Mouse (Mus musculus): Measurements from ENCODE around the gene Cc2d1a. TPM values are rescaled to one million over a fixed set of nuclear protein-coding genes. Genes with fewer than 3 reads are reported as not detected.

Cc2d1a gene
- polyA plus RNA-seq, 1 experiment from 2014 or later = 16.3 TPM

DNA sequence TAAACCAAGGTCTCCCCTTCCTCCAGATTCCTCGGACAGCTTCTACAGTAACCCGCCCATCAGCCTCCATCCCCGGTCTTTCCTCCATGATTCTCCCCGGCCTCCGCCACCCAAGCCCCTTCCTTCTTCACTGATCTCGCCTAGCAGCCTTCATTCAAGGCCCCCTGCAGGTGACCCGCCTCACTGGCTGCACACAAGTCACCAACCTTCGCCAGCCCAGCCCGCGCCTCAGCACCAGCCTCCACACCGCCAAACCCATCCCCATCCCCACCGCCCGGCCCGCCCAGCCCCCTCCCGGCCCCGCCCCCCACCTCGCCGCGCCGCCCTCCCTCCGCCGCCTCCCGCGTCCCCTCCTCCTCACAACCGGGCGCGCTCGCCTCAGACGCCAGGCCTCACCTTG lies 43.5 kb downstream of the Cc2d1a start:
- no peaks in the 10 kb centered on the region for H3K27me3 ChIP-seq (replicated peaks; ENCODE audit: insufficient read depth, low read length)
- H3K4me2 ChIP-seq (replicated peaks; ENCODE audit: low read depth, low read length) = peak overlapping the region; percentile 71
- peak; percentile 60 for ATAC-seq
- DNase-seq (ENCODE audit: low spot score) = peak; percentile 68
- H3K36me3 ChIP-seq (ENCODE audit: insufficient read depth, low read length) = 0 out of 2 replicates have a peak, but pooled peaks cover 4% of the 10 kb centered on the region
- H3K4me3 ChIP-seq (ENCODE audit: low read depth, low read length) = peak overlapping the region; percentile 74
- no peaks in the 10 kb centered on the region for H3K9me3 ChIP-seq (ENCODE audit: low read length)
- H3K27ac ChIP-seq (ENCODE audit: low read length) = peak overlapping the region; percentile 64
- peak overlapping the region; percentile 77 for H3K9ac ChIP-seq (replicated peaks; ENCODE audit: low read depth)
- WGBS = 2% methylated on average over 18 of the region's 29 CpGs
- TF ChIP-seq CTCF (IDR thresholded peaks at IDR 0.05) = peak; percentile 52
- no peak for TF ChIP-seq EP300 (IDR thresholded peaks at IDR 0.05)
- H3K4me1 ChIP-seq (ENCODE audit: insufficient read depth, low read depth, low read length) = peaks cover 5% of the 10 kb centered on the region; the same call in 1 of the 2 replicates

DNA sequence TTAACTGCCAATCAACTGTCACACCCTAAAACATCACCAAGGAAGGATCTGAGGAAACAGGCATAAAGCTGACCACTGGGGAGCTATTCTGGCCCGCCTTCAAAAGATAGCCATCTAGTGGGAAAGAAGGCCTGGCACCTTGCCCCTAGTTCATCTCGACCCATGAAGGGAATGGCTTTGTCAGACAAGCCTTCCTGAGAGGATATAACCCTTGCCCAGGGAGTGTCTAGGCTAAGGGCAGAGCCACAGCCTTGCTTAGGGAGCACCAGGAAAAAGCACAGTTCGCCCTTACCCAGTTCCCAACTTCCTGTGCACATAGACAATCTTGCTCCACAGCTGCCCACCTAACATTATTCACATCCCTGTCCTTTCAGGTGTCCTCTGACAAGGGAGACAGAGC lies 44.1 kb downstream of the Cc2d1a start:
- Histone ChIP-seq H3K9ac (replicated peaks; ENCODE audit: low read depth) (no peak overlapping the region), H3K9me3 (ENCODE audit: low read length) (no peaks in the 10 kb centered on the region), H3K4me2 (replicated peaks; ENCODE audit: low read depth, low read length) (peak overlapping the region; percentile 71), H3K27me3 (replicated peaks; ENCODE audit: insufficient read depth, low read length) (no peaks in the 10 kb centered on the region), H3K4me3 (ENCODE audit: low read depth, low read length) (peak overlapping the region; percentile 74), H3K4me1 (ENCODE audit: insufficient read depth, low read depth, low read length) (peaks cover 5% of the 10 kb centered on the region; the same call in 1 of the 2 replicates), H3K36me3 (ENCODE audit: insufficient read depth, low read length) (0 out of 2 replicates have a peak, but pooled peaks cover 4% of the 10 kb centered on the region), H3K27ac (ENCODE audit: low read length) (peak overlapping the region; percentile 64; the same call in 1 of the 2 replicates)
- WGBS = 39% methylated on average over 3 of the region's 3 CpGs
- ATAC-seq (no peak), DNase-seq (ENCODE audit: low spot score) (peak; percentile 37)
- no peak for TF ChIP-seq EP300 (IDR thresholded peaks at IDR 0.05)

DNA sequence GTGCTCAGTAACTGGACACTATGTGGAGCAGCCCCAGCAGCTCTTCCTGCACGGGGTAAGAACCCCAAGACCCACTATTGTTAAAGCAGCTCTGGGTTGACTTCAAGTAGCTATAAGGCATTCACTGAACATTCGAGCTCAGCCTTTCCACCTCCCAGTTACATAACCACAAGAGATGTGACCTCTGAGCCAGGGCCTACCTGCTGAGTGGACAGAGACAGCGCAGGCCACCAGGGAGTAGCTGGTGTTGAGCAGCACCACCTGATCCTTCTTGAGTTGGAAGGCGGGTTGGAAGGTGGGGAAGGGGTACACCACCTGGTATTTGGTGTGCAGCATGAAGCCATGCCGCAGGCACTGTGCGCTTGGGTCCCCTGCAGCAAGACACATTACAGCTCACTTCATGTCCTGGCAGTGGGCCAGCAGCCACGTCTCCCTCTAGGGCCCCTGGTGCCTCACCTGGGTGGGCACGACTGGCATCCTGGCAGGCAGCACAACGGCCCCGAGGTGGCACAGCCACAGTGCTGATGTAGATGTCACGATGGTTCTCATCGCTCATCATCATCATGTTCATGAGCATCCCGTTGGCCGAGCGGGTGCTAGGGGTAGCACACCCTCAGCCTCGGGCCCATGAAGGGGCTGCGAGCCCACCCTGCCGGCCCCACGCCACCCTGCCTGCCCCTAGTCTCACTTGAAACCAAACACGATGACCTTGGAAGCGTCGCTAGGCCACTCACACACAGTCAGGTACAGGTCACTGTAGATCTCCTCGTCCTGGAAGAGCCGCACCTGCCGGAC lies 46.1 kb downstream of the Cc2d1a start:
- H3K4me1 ChIP-seq (ENCODE audit: insufficient read depth, low read depth, low read length) = peaks cover 5% of the 10 kb centered on the region; the same call in 1 of the 2 replicates
- no peak overlapping the region for H3K4me2 ChIP-seq (replicated peaks; ENCODE audit: low read depth, low read length)
- WGBS = 85% methylated on average over 25 of the region's 25 CpGs
- no peak overlapping the region for H3K4me3 ChIP-seq (ENCODE audit: low read depth, low read length)
- no peak overlapping the region for H3K9ac ChIP-seq (replicated peaks; ENCODE audit: low read depth)
- no peaks in the 10 kb centered on the region for H3K27me3 ChIP-seq (replicated peaks; ENCODE audit: insufficient read depth, low read length)
- H3K27ac ChIP-seq (ENCODE audit: low read length) = no peak overlapping the region
- DNase-seq (ENCODE audit: low spot score) (no peak), ATAC-seq (no peak)
- no peaks in the 10 kb centered on the region for H3K9me3 ChIP-seq (ENCODE audit: low read length)
- peaks cover 17% of the 10 kb centered on the region; the same call in 1 of the 2 replicates for H3K36me3 ChIP-seq (ENCODE audit: insufficient read depth, low read length)
- TF ChIP-seq EP300 (IDR thresholded peaks at IDR 0.05) (no peak), CTCF (IDR thresholded peaks at IDR 0.05) (no peak)

DNA sequence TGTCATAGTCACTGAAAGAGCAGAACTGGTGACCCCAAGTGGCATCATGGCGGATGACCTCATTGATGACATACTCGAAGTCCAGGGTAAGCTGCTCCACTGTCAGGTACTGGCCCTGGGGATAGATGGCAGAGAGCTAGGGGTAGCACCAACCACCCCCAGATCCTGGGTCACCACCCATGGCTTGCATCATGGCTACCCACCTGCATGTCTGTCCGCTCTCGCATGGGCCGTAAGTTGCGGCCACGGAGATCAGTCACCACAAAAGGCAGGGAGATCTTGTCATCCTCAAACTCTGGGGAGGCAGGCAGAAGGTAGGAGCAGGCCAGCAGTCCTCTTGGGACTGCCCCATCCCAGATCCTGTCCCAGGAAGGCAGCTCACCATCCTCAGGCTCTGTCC lies 49.4 kb downstream of the Cc2d1a start:
- no peaks in the 10 kb centered on the region for H3K27me3 ChIP-seq (replicated peaks; ENCODE audit: insufficient read depth, low read length)
- no peak overlapping the region for H3K9ac ChIP-seq (replicated peaks; ENCODE audit: low read depth)
- DNase-seq (ENCODE audit: low spot score) = no peak
- no peaks in the 10 kb centered on the region for H3K9me3 ChIP-seq (ENCODE audit: low read length)
- H3K36me3 ChIP-seq (ENCODE audit: insufficient read depth, low read length) = peaks cover 29% of the 10 kb centered on the region; the same call in 1 of the 2 replicates
- H3K27ac ChIP-seq (ENCODE audit: low read length) = no peak overlapping the region
- no peak overlapping the region for H3K4me3 ChIP-seq (ENCODE audit: low read depth, low read length)
- WGBS = 96% methylated on average over 7 of the region's 7 CpGs
- H3K4me1 ChIP-seq (ENCODE audit: insufficient read depth, low read depth, low read length) = no peaks in the 10 kb centered on the region
- ATAC-seq = no peak
- TF ChIP-seq EP300 (IDR thresholded peaks at IDR 0.05) = no peak
- no peak for TF ChIP-seq CTCF (IDR thresholded peaks at IDR 0.05)
- H3K4me2 ChIP-seq (replicated peaks; ENCODE audit: low read depth, low read length) = no peak overlapping the region

DNA sequence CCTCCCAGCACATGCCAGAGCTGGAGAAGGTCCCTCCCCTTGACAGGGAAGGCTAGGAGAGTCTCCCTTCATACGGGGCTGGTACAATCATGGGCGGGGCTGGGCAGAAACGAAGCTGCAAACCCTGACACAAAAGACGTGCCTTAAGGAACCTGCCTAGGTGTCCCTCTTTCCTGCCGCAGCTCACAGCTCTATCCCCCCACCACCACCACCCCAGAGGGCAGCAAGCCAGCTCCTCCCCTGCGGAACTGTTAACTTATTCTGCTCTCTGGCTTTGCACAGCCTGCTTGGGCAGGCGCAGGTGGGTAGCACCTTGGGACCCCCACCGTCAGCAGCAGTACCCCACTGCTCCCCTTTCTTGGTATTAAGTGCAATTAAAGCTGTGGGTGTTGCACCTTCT lies 51.7 kb downstream of the Cc2d1a start:
- H3K9ac ChIP-seq (replicated peaks; ENCODE audit: low read depth) = no peak overlapping the region
- no peak overlapping the region for H3K27ac ChIP-seq (ENCODE audit: low read length)
- H3K4me3 ChIP-seq (ENCODE audit: low read depth, low read length) = no peak overlapping the region
- H3K4me1 ChIP-seq (ENCODE audit: insufficient read depth, low read depth, low read length) = no peaks in the 10 kb centered on the region
- TF ChIP-seq EP300 (IDR thresholded peaks at IDR 0.05) (no peak), CTCF (IDR thresholded peaks at IDR 0.05) (no peak)
- DNase-seq (ENCODE audit: low spot score) (no peak), ATAC-seq (no peak)
- H3K36me3 ChIP-seq (ENCODE audit: insufficient read depth, low read length) = peaks cover 32% of the 10 kb centered on the region; the same call in 1 of the 2 replicates
- WGBS = 62% methylated on average over 8 of the region's 8 CpGs
- no peaks in the 10 kb centered on the region for H3K9me3 ChIP-seq (ENCODE audit: low read length)
- no peak overlapping the region for H3K4me2 ChIP-seq (replicated peaks; ENCODE audit: low read depth, low read length)
- H3K27me3 ChIP-seq (replicated peaks; ENCODE audit: insufficient read depth, low read length) = no peaks in the 10 kb centered on the region

DNA sequence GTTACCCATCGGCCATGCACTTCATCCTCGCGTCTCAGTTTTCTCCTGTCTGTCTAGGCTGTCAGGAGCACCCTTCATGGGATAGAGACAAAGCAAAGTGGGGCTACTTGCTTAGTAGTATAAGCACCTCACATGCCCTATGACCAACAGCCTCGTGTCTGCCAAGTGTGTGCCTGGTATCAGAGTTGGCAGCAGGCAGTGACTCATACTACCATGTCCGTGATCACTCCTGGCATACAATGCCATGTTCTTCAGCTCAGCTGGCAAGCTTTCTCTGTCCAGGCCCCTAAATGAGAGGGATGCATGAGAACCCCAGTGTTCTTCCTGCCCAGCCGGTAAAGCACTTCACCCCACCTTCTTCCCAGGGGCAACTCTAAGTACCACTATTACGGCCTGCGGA lies 57.2 kb downstream of the Cc2d1a start:
- no peak for TF ChIP-seq EP300 (IDR thresholded peaks at IDR 0.05)
- TF ChIP-seq CTCF (IDR thresholded peaks at IDR 0.05) = no peak
- H3K4me3 ChIP-seq (ENCODE audit: low read depth, low read length) = no peak overlapping the region
- no peaks in the 10 kb centered on the region for H3K9me3 ChIP-seq (ENCODE audit: low read length)
- no peaks in the 10 kb centered on the region for H3K4me1 ChIP-seq (ENCODE audit: insufficient read depth, low read depth, low read length)
- H3K27ac ChIP-seq (ENCODE audit: low read length) = no peak overlapping the region
- H3K9ac ChIP-seq (replicated peaks; ENCODE audit: low read depth) = no peak overlapping the region
- DNase-seq (ENCODE audit: low spot score) = no peak
- peaks cover 20% of the 10 kb centered on the region; the same call in 1 of the 2 replicates for H3K36me3 ChIP-seq (ENCODE audit: insufficient read depth, low read length)
- no peak overlapping the region for H3K4me2 ChIP-seq (replicated peaks; ENCODE audit: low read depth, low read length)
- WGBS = 84% methylated on average over 8 of the region's 8 CpGs
- no peak for ATAC-seq
- no peaks in the 10 kb centered on the region for H3K27me3 ChIP-seq (replicated peaks; ENCODE audit: insufficient read depth, low read length)
